Mouse (Mus musculus) heart, embryonic 15.5 days (tissue): ENCODE measurements around the gene Amz1. TPM values are rescaled to one million over a fixed set of nuclear protein-coding genes. Genes with fewer than 3 reads are reported as not detected.

Experiments
- ATAC-seq: fragments of 200-750 bp; cut with Nextera tagmentation; replicated peaks from 2 replicates; pipeline ENCODE4 v1.8.0; 2017; ENCODE audit warnings: low read depth, moderate TSS enrichment; ENCODE audit not compliant: insufficient number of reproducible peaks, insufficient read depth, low FRiP score
- H3K27ac ChIP-seq: fragments of 300-500 bp; sonication (generic); 2 replicates; pipeline ENCODE4 v1.5.1; 2015; ENCODE audit warnings: mild to moderate bottlenecking, inconsistent platforms
- H3K27me3 ChIP-seq: fragments of 300-500 bp; sonication (generic); 2 replicates; pipeline ENCODE4 v1.6.1; 2015; ENCODE audit warnings: inconsistent platforms
- H3K36me3 ChIP-seq: fragments of 300-500 bp; sonication (generic); 2 replicates; pipeline ENCODE4 v1.6.1; 2015; ENCODE audit warnings: mild to moderate bottlenecking, inconsistent platforms
- H3K4me1 ChIP-seq: fragments of 300-500 bp; sonication (generic); replicated peaks from 2 replicates; pipeline ENCODE4 v1.6.1; 2015; ENCODE audit warnings: inconsistent platforms
- H3K4me2 ChIP-seq: fragments of 300-500 bp; sonication (generic); 2 replicates; pipeline ENCODE4 v1.6.1; 2015; ENCODE audit warnings: inconsistent platforms, mild to moderate bottlenecking, moderate library complexity
- H3K4me3 ChIP-seq: fragments of 300-500 bp; sonication (generic); 2 replicates; pipeline ENCODE4 v1.5.1; 2015; ENCODE audit warnings: mild to moderate bottlenecking, inconsistent platforms
- H3K9ac ChIP-seq: fragments of 300-500 bp; sonication (generic); 2 replicates; pipeline ENCODE4 v1.6.1; 2015; ENCODE audit warnings: mild to moderate bottlenecking, inconsistent platforms
- H3K9me3 ChIP-seq: fragments of 300-500 bp; sonication (generic); replicated peaks from 2 replicates; pipeline ENCODE4 v1.6.1; 2016; ENCODE audit warnings: inconsistent platforms
- WGBS: fragments of 180-500 bp; shearing (Covaris S2); methylation state at CpG from one replicate; pipeline ENCODE4 v1.1.7; 2015; ENCODE audit warnings: mixed read lengths; 5-methylcytosine and 5-hydroxymethylcytosine counted together
- polyA plus RNA-seq: library from polyadenylated mRNA; unstranded; fragments of >200 nt; fragmentation: Nextera tagmentation; extraction: Ambion mirVana; gene quantifications from 2 replicates; pipeline ENCODE4 v1.2.1, GENCODE M21; 2015

Gene Amz1
- polyA plus RNA-seq, 1 experiment from 2014 or later = 0.72 TPM

DNA sequence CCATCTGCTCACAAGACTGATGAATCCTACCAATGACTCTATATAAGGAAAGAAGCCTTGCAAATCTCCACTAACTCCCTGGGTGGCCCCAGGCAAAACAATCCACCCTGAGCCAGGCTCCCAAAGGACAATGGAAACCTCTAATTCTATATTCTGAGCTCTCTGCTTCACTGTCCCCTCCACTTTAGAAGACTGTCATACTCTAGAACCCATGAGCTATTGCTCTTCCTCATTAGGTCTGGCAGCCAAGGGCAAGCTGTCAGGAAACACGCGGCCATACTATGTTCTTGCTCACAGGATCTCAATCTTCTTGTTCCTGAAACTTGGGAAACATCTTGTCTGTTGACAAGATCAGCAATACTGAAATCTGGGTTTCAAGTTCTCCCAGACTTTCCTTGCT lies 82.3 kb downstream of the Amz1 start:
- no peaks in the 10 kb centered on the region for H3K27me3 ChIP-seq
- H3K4me3 ChIP-seq = no peak overlapping the region
- H3K4me1 ChIP-seq = peaks cover 47% of the 10 kb centered on the region
- H3K36me3 ChIP-seq = no peaks in the 10 kb centered on the region
- no peak for ATAC-seq
- 86% methylated on average over 2 of the region's 2 CpGs for WGBS
- no peak overlapping the region for H3K27ac ChIP-seq
- H3K9me3 ChIP-seq = no peaks in the 10 kb centered on the region
- no peak overlapping the region for H3K9ac ChIP-seq
- no peak overlapping the region for H3K4me2 ChIP-seq

DNA sequence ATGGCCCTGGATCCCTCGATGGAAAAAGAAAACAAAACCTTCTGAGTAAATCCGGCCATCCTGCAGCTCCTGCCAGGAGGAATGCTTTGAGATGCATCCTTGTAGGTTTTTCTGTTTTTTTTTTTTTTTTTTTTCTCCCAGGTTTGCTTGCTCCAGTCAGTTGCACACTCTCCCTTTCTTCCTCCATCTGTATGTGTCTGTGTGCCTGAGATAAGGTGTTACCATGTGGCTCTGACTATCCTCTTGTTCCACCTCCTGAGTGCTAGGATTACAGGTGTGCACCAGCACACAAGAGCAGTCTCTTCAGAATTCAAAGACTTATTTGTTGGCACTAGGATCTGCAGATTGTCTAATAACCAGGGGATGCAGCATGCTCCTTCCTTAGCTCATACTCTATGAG lies 83.0 kb downstream of the Amz1 start:
- Histone ChIP-seq H3K27me3 (no peaks in the 10 kb centered on the region), H3K4me2 (no peak overlapping the region), H3K4me1 (peaks cover 47% of the 10 kb centered on the region), H3K4me3 (no peak overlapping the region), H3K9me3 (no peaks in the 10 kb centered on the region), H3K9ac (no peak overlapping the region), H3K36me3 (no peaks in the 10 kb centered on the region), H3K27ac (no peak overlapping the region)
- ATAC-seq = no peak
- 42% methylated on average over 2 of the region's 2 CpGs for WGBS

Other genes with a start within 250 kb of the Amz1 start
- gene Chst12, start 218.6 kb upstream of the Amz1 start, polyA plus RNA-seq = 12.2 and 17.4 TPM in 2 replicates
- 1.1 TPM in 1 of 2 replicates, not detected in the other for gene Grifin, start 159.1 kb upstream of the Amz1 start, polyA plus RNA-seq
- 5.0 and 7.9 TPM in 2 replicates for gene Lfng, start 116.8 kb upstream of the Amz1 start, polyA plus RNA-seq
- 20.3 and 28.9 TPM in 2 replicates for gene Ttyh3, start 75.1 kb upstream of the Amz1 start, polyA plus RNA-seq
- gene Iqce, start 21.7 kb upstream of the Amz1 start, polyA plus RNA-seq = 8.2 and 10.0 TPM in 2 replicates
- 12.2 and 16.9 TPM in 2 replicates for gene Brat1, start 19.1 kb upstream of the Amz1 start, polyA plus RNA-seq
- 37.9 and 53.4 TPM in 2 replicates for gene Gna12, start 106.3 kb downstream of the Amz1 start, polyA plus RNA-seq